ENCODE assay signal across 8 mouse cellular contexts in the genomic region with DNA sequence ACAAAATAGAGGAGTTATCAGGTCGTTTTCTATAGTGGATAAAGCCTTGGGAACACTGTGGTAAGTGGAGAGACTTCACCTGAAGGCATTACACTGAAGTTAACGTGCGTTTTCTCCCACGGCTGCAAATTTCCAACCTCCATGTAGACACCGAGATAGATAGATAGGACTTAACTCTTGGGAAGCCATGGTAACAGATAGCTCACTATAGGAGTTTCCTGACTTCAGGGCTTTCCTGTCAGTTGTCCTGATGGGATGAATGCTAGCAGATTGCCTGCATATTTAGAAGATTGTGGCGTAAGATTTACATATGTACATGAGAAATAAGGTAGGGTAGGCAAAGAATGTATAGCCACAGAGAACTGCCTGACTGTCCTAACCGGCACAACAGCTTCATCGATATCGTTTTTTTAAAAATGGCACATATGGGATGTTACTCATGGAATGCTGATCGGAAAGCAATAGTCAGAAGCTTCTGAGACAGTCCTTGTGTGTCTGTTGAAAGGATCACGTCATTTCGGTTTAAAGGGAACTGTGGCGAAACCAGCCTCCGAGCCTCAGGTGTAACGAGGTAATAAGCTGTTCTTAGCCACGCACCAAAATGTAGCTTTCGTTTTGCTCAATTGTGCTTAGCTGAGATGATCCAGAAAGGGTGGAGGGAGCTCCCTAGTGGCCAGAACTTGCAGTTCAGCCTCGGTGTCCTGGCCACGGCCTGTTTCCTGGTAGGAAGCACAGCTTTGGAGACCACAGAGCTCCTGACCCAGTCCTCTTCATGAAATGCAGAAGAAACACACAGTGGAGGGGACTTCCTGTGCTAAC.
DNase-seq lines count a peak whose midpoint lies in the region; ATAC-seq and TF ChIP-seq lines count a peak whose summit lies in the region.

No protein-coding gene starts in this region.

- WGBS in embryonic facial prominence, embryonic 14.5 days = 38% methylated on average over 19 of the region's 19 CpGs
- WGBS in heart, adult 2 months = 20% methylated on average over 19 of the region's 19 CpGs
- 40% methylated on average over 19 of the region's 19 CpGs for WGBS in limb, embryonic 13.5 days
- 43% methylated on average over 19 of the region's 19 CpGs for WGBS in midbrain, embryonic 16.5 days

- H3K36me3 ChIP-seq in embryonic facial prominence, embryonic 14.5 days (ENCODE audit: control insufficient read depth, insufficient read depth, low read length) = no peaks in the 10 kb centered on the region
- no peaks in the 10 kb centered on the region for H3K36me3 ChIP-seq in heart, adult 2 months (ENCODE audit: control insufficient read depth, insufficient read depth, low read length)
- H3K36me3 ChIP-seq in limb, embryonic 13.5 days = no peaks in the 10 kb centered on the region
- H3K36me3 ChIP-seq in midbrain, embryonic 16.5 days (ENCODE audit: control insufficient read depth, insufficient read depth, low read length) = no peaks in the 10 kb centered on the region

- H3K9ac ChIP-seq in embryonic facial prominence, embryonic 14.5 days (ENCODE audit: low read depth, low read length) = peak overlapping the region; percentile 41
- peak overlapping the region; percentile 69 for H3K9ac ChIP-seq in heart, adult 2 months (ENCODE audit: low read depth, low read length)
- 0 out of 2 replicates have a peak overlapping the region, but pooled peaks have one; percentile 36 for H3K9ac ChIP-seq in limb, embryonic 13.5 days
- H3K9ac ChIP-seq in midbrain, embryonic 16.5 days (ENCODE audit: low read depth, low read length) = peak overlapping the region; percentile 39; the same call in 1 of the 2 replicates

- H3K4me3 ChIP-seq in embryonic facial prominence, embryonic 14.5 days (ENCODE audit: low read depth, low read length) = peak overlapping the region; percentile 36
- peak overlapping the region; percentile 60 for H3K4me3 ChIP-seq in heart, adult 2 months
- H3K4me3 ChIP-seq in limb, embryonic 13.5 days = peak overlapping the region; percentile 41
- peak overlapping the region; percentile 30; the same call in 1 of the 2 replicates for H3K4me3 ChIP-seq in midbrain, embryonic 16.5 days (ENCODE audit: low read depth, low read length)

- DNase-seq in 3134 (ENCODE audit: extremely low read depth, insufficient read length, low spot score) = peak; percentile 67
- DNase-seq in adrenal gland, postnatal 36 days = peak; percentile 81 to 88
- DNase-seq in embryonic facial prominence, embryonic 14.5 days (ENCODE audit: low spot score) = peak; percentile 89
- peak; percentile 82 to 87 for DNase-seq in heart, adult 2 months
- DNase-seq in kidney, adult 8-10 months = peak; percentile 75 to 90
- DNase-seq in spleen, postnatal 10 days (ENCODE audit: low spot score in 2 of 2) = peak; percentile 59 to 83

- peak; percentile 81 for TF ChIP-seq EP300 in heart, adult 2 months (IDR thresholded peaks at IDR 0.05; ENCODE audit: insufficient read depth, low read depth, low read length)

- H3K4me1 ChIP-seq in embryonic facial prominence, embryonic 14.5 days (ENCODE audit: control insufficient read depth, insufficient read depth, low read length) = no peaks in the 10 kb centered on the region
- no peaks in the 10 kb centered on the region; the same call in 1 of the 2 replicates for H3K4me1 ChIP-seq in heart, adult 2 months (ENCODE audit: control insufficient read depth, insufficient read depth, low read length)
- H3K4me1 ChIP-seq in limb, embryonic 13.5 days = no peaks in the 10 kb centered on the region
- peaks cover 4% of the 10 kb centered on the region; the same call in 1 of the 2 replicates for H3K4me1 ChIP-seq in midbrain, embryonic 16.5 days (ENCODE audit: control insufficient read depth, insufficient read depth, low read length)

- H3K4me2 ChIP-seq in embryonic facial prominence, embryonic 14.5 days (ENCODE audit: low read depth, low read length) = peak overlapping the region; percentile 51
- peak overlapping the region; percentile 59 for H3K4me2 ChIP-seq in limb, embryonic 13.5 days (replicated peaks)
- H3K4me2 ChIP-seq in midbrain, embryonic 16.5 days (ENCODE audit: low read length) = peak overlapping the region; percentile 48

- ATAC-seq in embryonic facial prominence, embryonic 14.5 days (ENCODE audit: low read depth) = peak; percentile 93
- ATAC-seq in limb, embryonic 13.5 days (ENCODE audit: low FRiP score, low read depth) = peak; percentile 86
- peak; percentile 94 for ATAC-seq in midbrain, embryonic 16.5 days

- no peak overlapping the region for H3K27ac ChIP-seq in embryonic facial prominence, embryonic 14.5 days (replicated peaks; ENCODE audit: low read depth, low read length)
- H3K27ac ChIP-seq in heart, adult 2 months = 0 out of 2 replicates have a peak overlapping the region, but pooled peaks have one; percentile 34
- no peak overlapping the region for H3K27ac ChIP-seq in limb, embryonic 13.5 days
- no peak overlapping the region for H3K27ac ChIP-seq in midbrain, embryonic 16.5 days (ENCODE audit: low read length)

- peak; percentile 99; the same call in 1 of the 2 replicates for TF ChIP-seq CTCF in heart, adult 2 months (IDR thresholded peaks at IDR 0.05)

- intact Hi-C loops in heart, adult 2 months (cut with DNase I) = loop anchor here (2.0 to 10.0 kb wide), 2 partner anchors 398 to 1308 kb away; no protein-coding TSS in a partner anchor

- H3K9me3 ChIP-seq in embryonic facial prominence, embryonic 14.5 days (ENCODE audit: control insufficient read depth, low read length) = no peaks in the 10 kb centered on the region
- H3K9me3 ChIP-seq in limb, embryonic 13.5 days = no peaks in the 10 kb centered on the region
- H3K9me3 ChIP-seq in midbrain, embryonic 16.5 days (replicated peaks; ENCODE audit: control insufficient read depth, low read length, poor library complexity, severe bottlenecking) = no peaks in the 10 kb centered on the region

- H3K27me3 ChIP-seq in embryonic facial prominence, embryonic 14.5 days (replicated peaks; ENCODE audit: control insufficient read depth, insufficient read depth, low read length) = no peaks in the 10 kb centered on the region
- H3K27me3 ChIP-seq in heart, adult 2 months (ENCODE audit: control insufficient read depth, insufficient read depth, low read length) = no peaks in the 10 kb centered on the region
- no peaks in the 10 kb centered on the region for H3K27me3 ChIP-seq in limb, embryonic 13.5 days
- H3K27me3 ChIP-seq in midbrain, embryonic 16.5 days (ENCODE audit: control insufficient read depth, insufficient read depth, low read depth, low read length) = no peaks in the 10 kb centered on the region

- TF ChIP-seq POLR2A in heart, adult 2 months (IDR thresholded peaks at IDR 0.05; ENCODE audit: insufficient read depth, low read depth, low read length) = no peak

- H3K79me2 ChIP-seq in heart, adult 2 months (replicated peaks; ENCODE audit: control insufficient read depth, insufficient read depth, low read length) = no peaks in the 10 kb centered on the region
